Mouse (Mus musculus) intestine, postnatal 0 days (tissue): ENCODE measurements around the gene Prom1. TPM values are rescaled to one million over a fixed set of nuclear protein-coding genes. Genes with fewer than 3 reads are reported as not detected.

Experiments used
- ATAC-seq: fragments of 200-750 bp; cut with Nextera tagmentation; 2 replicates; pipeline ENCODE4 v1.8.0; 2017; ENCODE audit warnings: mild to moderate bottlenecking, moderate TSS enrichment, moderate library complexity
- H3K27ac ChIP-seq: fragments of 300-500 bp; sonication (generic); 2 replicates; pipeline ENCODE4 v1.5.1; 2014; ENCODE audit warnings: mild to moderate bottlenecking, low read depth, low read length, moderate library complexity
- H3K27me3 ChIP-seq: fragments of 300-500 bp; sonication (generic); replicated peaks from 2 replicates; pipeline ENCODE4 v1.6.1; 2014; ENCODE audit warnings: low read length, mixed read lengths; ENCODE audit not compliant: control insufficient read depth, insufficient read depth
- H3K36me3 ChIP-seq: fragments of 300-500 bp; sonication (generic); 2 replicates; pipeline ENCODE4 v1.6.1; 2014; ENCODE audit warnings: mild to moderate bottlenecking, moderate library complexity; ENCODE audit not compliant: control insufficient read depth, insufficient read depth
- H3K4me1 ChIP-seq: fragments of 300-500 bp; sonication (generic); replicated peaks from 2 replicates; pipeline ENCODE4 v1.6.1; 2014; ENCODE audit warnings: antibody characterized with exemption, low read length, mixed read lengths; ENCODE audit not compliant: control insufficient read depth, insufficient read depth
- H3K4me2 ChIP-seq: fragments of 300-500 bp; sonication (generic); replicated peaks from 2 replicates; pipeline ENCODE4 v1.6.1; 2014; ENCODE audit warnings: low read depth, mild to moderate bottlenecking, moderate library complexity
- H3K4me3 ChIP-seq: fragments of 300-500 bp; sonication (generic); 2 replicates; pipeline ENCODE4 v1.5.1; 2014; ENCODE audit warnings: low read depth, low read length
- H3K9ac ChIP-seq: fragments of 300-500 bp; sonication (generic); 2 replicates; pipeline ENCODE4 v1.6.1; 2014; ENCODE audit warnings: mild to moderate bottlenecking, low read depth, low read length
- H3K9me3 ChIP-seq: fragments of 300-500 bp; sonication (generic); 2 replicates; pipeline ENCODE4 v1.6.1; 2016; ENCODE audit warnings: mixed run types; ENCODE audit not compliant: control insufficient read depth
- CTCF ChIP-seq: sonication (generic); IDR thresholded peaks from 2 replicates; pipeline ENCODE4 v1.5.1; 2016; ENCODE audit warnings: low read depth, mild to moderate bottlenecking, control low read depth, antibody characterized with exemption, moderate library complexity
- WGBS: fragments of 180-500 bp; shearing (Covaris S2); extraction: QIAGEN DNeasy Blood & Tissue Kit; methylation state at CpG from one replicate; pipeline ENCODE4 v1.1.7; 2014; 5-methylcytosine and 5-hydroxymethylcytosine counted together
- polyA plus RNA-seq: library from polyadenylated mRNA; unstranded; fragments of >200 nt; fragmentation: Nextera tagmentation; extraction: Ambion mirVana; gene quantifications from 2 replicates; pipeline ENCODE4 v1.2.1, GENCODE M21; 2015

Gene Prom1
- polyA plus RNA-seq, 1 experiment from 2014 or later, result 14.0 TPM

DNA sequence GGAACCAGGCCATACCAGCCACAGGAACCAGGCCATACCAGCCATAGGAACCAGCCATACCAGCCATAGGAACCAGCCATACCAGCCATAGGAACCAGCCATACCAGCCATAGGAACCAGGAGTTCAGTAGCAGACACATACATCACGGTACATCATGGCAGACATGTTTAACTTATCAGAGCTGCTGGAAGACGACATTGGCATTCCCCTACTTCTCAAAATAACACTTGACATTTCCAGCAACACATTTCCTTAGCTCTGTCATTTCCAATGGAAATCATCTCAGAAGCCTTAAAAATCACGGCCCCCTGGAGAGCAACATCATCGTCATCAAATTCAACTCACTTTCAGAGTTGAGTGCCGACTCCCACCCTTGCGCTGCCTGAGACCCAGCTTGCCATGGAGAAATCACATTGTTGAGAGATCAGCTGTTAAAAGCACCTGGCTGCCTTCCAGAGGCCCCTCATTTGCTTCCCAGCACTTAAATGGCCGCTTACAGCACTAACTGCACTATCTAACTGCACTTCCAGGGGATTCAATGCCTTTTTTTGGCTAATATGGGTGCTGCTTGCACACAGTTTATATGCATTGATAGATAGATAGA is 31.2 kb downstream of the Prom1 start:
- Histone ChIP-seq H3K4me3 (no peak overlapping the region), H3K27ac (no peak overlapping the region), H3K4me2 (no peak overlapping the region), H3K4me1 (no peaks in the 10 kb centered on the region), H3K9ac (no peak overlapping the region), H3K9me3 (no peaks in the 10 kb centered on the region), H3K27me3 (no peaks in the 10 kb centered on the region), H3K36me3 (no peaks in the 10 kb centered on the region)
- ATAC-seq, result no peak
- TF ChIP-seq CTCF, result no peak
- WGBS, result 90% methylated on average over 7 of the region's 7 CpGs

DNA sequence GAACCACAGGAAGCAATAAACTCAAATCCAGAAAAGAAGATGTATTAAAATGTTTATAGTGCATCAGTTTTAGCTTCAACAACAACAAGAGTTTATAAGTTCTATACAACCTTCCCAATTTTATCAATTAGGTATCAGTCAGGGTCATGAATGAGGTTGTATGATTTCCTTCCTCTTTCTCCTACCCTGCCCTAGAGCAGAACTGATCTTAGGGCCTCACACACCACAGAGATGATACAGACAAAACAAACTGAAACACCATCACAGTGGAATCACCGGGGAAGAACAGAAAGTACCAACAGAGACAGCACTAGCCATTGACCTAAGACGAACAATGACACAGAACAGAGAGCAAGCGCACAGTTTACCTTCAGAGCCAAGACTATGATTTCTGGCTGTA is 43.6 kb downstream of the Prom1 start:
- no peak for ATAC-seq
- Histone ChIP-seq H3K9me3 (no peaks in the 10 kb centered on the region), H3K4me1 (no peaks in the 10 kb centered on the region), H3K4me3 (no peak overlapping the region), H3K27ac (no peak overlapping the region), H3K36me3 (0 out of 2 replicates have a peak, but pooled peaks cover 3% of the 10 kb centered on the region), H3K9ac (no peak overlapping the region), H3K4me2 (no peak overlapping the region), H3K27me3 (no peaks in the 10 kb centered on the region)
- 93% methylated on average over 3 of the region's 3 CpGs for WGBS
- TF ChIP-seq CTCF, result no peak

DNA sequence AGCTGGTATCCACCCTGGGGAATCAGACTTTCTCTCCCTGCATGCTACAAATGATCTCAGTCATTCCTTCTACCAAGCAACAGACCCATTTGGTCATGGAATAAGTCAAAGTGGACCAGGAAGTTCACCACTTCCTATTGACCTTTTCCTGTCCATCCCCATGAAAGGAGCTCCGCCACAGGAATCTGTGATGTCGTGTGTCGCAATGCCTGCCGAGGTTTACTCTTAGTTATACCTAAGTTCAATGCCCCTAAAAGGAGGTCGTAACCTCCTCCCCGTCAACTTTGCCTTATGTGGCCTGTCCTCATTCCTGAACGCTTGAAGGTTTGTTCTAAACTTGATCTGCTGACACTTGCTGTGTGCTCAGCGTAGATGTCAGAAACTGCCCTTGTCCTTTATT is 51.6 kb downstream of the Prom1 start:
- Histone ChIP-seq H3K9ac (no peak overlapping the region), H3K27me3 (no peaks in the 10 kb centered on the region), H3K36me3 (no peaks in the 10 kb centered on the region), H3K9me3 (no peaks in the 10 kb centered on the region), H3K4me2 (no peak overlapping the region), H3K4me1 (no peaks in the 10 kb centered on the region), H3K27ac (no peak overlapping the region), H3K4me3 (no peak overlapping the region)
- no peak for TF ChIP-seq CTCF
- 47% methylated on average over 8 of the region's 8 CpGs for WGBS
- ATAC-seq, result no peak

DNA sequence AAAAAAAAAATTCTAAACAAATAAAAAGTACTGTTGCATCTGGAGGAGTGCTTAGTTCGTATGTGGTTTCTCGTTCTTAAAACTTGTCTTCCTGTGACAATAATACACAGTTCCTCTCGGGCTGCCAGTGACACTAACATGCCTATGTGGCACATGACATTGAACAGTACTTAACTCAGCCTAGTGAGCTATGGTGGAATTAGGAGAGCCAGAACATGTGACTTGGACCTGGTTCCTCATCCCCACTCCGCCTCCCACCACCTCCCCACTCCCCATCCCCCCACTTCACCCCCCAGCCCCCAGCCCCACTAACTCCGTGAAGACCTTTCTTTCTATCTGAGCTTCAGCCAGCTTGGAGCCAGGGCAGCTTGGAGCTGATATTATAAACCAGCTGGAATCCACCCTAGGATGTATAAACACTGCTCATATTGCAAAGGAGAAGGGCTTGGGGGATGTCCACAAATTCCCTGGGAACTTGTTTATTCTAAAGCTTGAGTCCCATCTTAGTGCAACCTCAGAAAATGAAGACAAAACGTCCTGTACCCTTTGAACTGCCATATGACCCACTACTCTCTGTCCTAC is 52.3 kb downstream of the Prom1 start:
- no peak for TF ChIP-seq CTCF
- no peaks in the 10 kb centered on the region for H3K4me1 ChIP-seq
- no peaks in the 10 kb centered on the region for H3K36me3 ChIP-seq
- no peak overlapping the region for H3K4me3 ChIP-seq
- ATAC-seq, result no peak
- H3K4me2 ChIP-seq, result peak overlapping the region; percentile 18; the same call in 1 of the 2 replicates
- H3K27ac ChIP-seq, result no peak overlapping the region
- no peaks in the 10 kb centered on the region for H3K9me3 ChIP-seq
- H3K27me3 ChIP-seq, result no peaks in the 10 kb centered on the region
- WGBS, result 54% methylated on average over 6 of the region's 6 CpGs
- H3K9ac ChIP-seq, result no peak overlapping the region

DNA sequence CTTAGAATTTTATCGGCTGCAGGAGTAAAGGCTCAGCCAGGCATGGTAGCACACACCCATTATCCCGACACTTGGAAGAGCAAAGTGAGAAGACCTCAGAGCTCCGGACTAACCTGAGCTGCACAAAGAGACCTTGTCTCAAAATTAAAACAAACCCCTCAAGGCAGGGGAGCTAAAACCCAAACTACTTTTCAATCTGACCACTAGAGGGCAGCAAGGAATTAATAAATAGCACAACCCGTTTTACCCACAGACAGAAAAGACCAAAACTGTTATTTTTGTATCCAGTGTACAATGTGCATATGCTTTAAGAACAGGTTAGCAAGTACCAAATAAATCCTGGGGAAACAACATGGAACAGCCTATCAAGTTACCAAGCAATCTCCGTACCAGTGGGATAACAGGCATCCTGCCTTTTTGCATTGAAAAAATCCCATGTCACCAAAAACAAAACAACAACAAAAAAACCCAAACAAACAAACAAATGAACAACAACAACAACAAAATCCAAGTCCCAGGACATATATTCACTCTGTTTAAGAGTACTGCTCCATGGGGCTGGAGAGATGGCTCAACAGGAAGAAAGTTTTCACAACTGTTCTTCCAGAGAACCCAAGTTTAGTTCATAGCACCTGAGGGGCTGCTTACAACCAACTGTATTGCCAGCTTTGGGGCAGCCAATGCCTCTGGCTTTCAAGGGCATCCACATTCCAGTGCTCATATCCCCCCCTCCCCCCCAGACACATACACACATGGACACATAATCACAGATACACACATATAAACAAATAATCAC is 53.1 kb downstream of the Prom1 start:
- WGBS, result 43% methylated on average over 5 of the region's 5 CpGs
- Histone ChIP-seq H3K4me2 (no peak overlapping the region), H3K27ac (no peak overlapping the region), H3K9ac (no peak overlapping the region), H3K4me3 (no peak overlapping the region), H3K27me3 (no peaks in the 10 kb centered on the region), H3K9me3 (no peaks in the 10 kb centered on the region), H3K36me3 (no peaks in the 10 kb centered on the region), H3K4me1 (no peaks in the 10 kb centered on the region)
- TF ChIP-seq CTCF, result peak; percentile 79
- no peak for ATAC-seq

DNA sequence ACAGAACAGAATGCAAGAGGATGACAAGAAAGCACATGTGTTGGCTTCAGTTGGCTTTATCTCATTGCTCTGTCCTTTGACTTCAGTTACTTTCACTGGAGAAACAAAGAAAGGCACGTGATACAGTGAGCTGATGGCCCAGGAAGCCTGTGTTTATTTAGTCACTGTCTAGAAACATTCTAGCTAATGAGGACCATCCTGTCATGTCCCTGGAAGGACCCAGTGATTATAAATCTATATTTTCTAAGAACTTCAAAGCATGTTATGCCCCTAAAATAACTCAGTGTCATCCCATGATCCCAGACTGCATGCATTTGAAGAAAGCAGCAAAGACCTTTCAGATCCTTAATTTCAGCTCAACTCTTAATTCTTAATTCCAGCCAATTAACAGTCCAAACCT is 60.1 kb downstream of the Prom1 start:
- no peak overlapping the region for H3K27ac ChIP-seq
- no peak overlapping the region for H3K4me2 ChIP-seq
- no peaks in the 10 kb centered on the region for H3K9me3 ChIP-seq
- H3K4me3 ChIP-seq, result no peak overlapping the region
- no peak for ATAC-seq
- 10% methylated on average over 1 of the region's 1 CpGs for WGBS
- H3K27me3 ChIP-seq, result no peaks in the 10 kb centered on the region
- H3K36me3 ChIP-seq, result 0 out of 2 replicates have a peak, but pooled peaks cover 4% of the 10 kb centered on the region
- no peak overlapping the region for H3K9ac ChIP-seq
- H3K4me1 ChIP-seq, result no peaks in the 10 kb centered on the region
- TF ChIP-seq CTCF, result no peak
